Mouse (Mus musculus): ENCODE measurements around the gene Rgs8. TPM values are rescaled to one million over a fixed set of nuclear protein-coding genes. Genes with fewer than 3 reads are reported as not detected.

Rgs8 gene
- polyA plus RNA-seq, 1 experiment from 2014 or later = 16.4 TPM

GRCm38 (mm10) chr1:153681036-153681435 is 28.2 kb downstream of the Rgs8 start:
- H3K4me3 ChIP-seq (replicated peaks; ENCODE audit: low read length) = no peak overlapping the region
- no peak for ATAC-seq (ENCODE audit: low FRiP score)
- H3K27ac ChIP-seq = no peak overlapping the region
- no peak overlapping the region for H3K9ac ChIP-seq
- H3K36me3 ChIP-seq (replicated peaks; ENCODE audit: control insufficient read depth, insufficient read depth) = no peaks in the 10 kb centered on the region
- 88% methylated on average over 2 of the region's 2 CpGs for WGBS
- DNase-seq (ENCODE audit: low spot score) = no peak
- no peak overlapping the region for H3K4me2 ChIP-seq (replicated peaks)
- no peaks in the 10 kb centered on the region for H3K9me3 ChIP-seq (ENCODE audit: control insufficient read depth, low read length)
- peaks cover 13% of the 10 kb centered on the region for H3K4me1 ChIP-seq (replicated peaks; ENCODE audit: control insufficient read depth, insufficient read depth, low read length)
- no peaks in the 10 kb centered on the region for H3K27me3 ChIP-seq (ENCODE audit: control insufficient read depth, insufficient read depth, low read length)

GRCm38 (mm10) chr1:153683190-153683589 is 30.4 kb downstream of the Rgs8 start:
- no peak overlapping the region for H3K4me2 ChIP-seq (replicated peaks)
- H3K9me3 ChIP-seq (ENCODE audit: control insufficient read depth, low read length) = no peaks in the 10 kb centered on the region
- no peak overlapping the region for H3K4me3 ChIP-seq (replicated peaks; ENCODE audit: low read length)
- no peaks in the 10 kb centered on the region for H3K27me3 ChIP-seq (ENCODE audit: control insufficient read depth, insufficient read depth, low read length)
- H3K36me3 ChIP-seq (replicated peaks; ENCODE audit: control insufficient read depth, insufficient read depth) = no peaks in the 10 kb centered on the region
- DNase-seq (ENCODE audit: low spot score) (no peak), ATAC-seq (ENCODE audit: low FRiP score) (no peak)
- no peak overlapping the region for H3K27ac ChIP-seq
- WGBS = 61% methylated on average over 11 of the region's 11 CpGs
- no peak overlapping the region for H3K9ac ChIP-seq
- H3K4me1 ChIP-seq (replicated peaks; ENCODE audit: control insufficient read depth, insufficient read depth, low read length) = peaks cover 13% of the 10 kb centered on the region

GRCm38 (mm10) chr1:153685630-153686029 is 32.8 kb downstream of the Rgs8 start:
- 76% methylated on average over 3 of the region's 3 CpGs for WGBS
- no peak overlapping the region for H3K27ac ChIP-seq
- no peaks in the 10 kb centered on the region for H3K36me3 ChIP-seq (replicated peaks; ENCODE audit: control insufficient read depth, insufficient read depth)
- no peaks in the 10 kb centered on the region for H3K9me3 ChIP-seq (ENCODE audit: control insufficient read depth, low read length)
- ATAC-seq (ENCODE audit: low FRiP score) = no peak
- H3K9ac ChIP-seq = no peak overlapping the region
- H3K4me1 ChIP-seq (replicated peaks; ENCODE audit: control insufficient read depth, insufficient read depth, low read length) = no peaks in the 10 kb centered on the region
- no peaks in the 10 kb centered on the region for H3K27me3 ChIP-seq (ENCODE audit: control insufficient read depth, insufficient read depth, low read length)
- H3K4me2 ChIP-seq (replicated peaks) = no peak overlapping the region
- DNase-seq (ENCODE audit: low spot score) = no peak
- no peak overlapping the region for H3K4me3 ChIP-seq (replicated peaks; ENCODE audit: low read length)

- H3K9me3 ChIP-seq (ENCODE audit: control insufficient read depth, low read length) = no peaks in the 10 kb centered on the region
- no peak overlapping the region for H3K27ac ChIP-seq
- H3K9ac ChIP-seq = no peak overlapping the region
- ATAC-seq (ENCODE audit: low FRiP score) (no peak), DNase-seq (ENCODE audit: low spot score) (no peak)
- no peak overlapping the region for H3K4me2 ChIP-seq (replicated peaks)
- H3K4me3 ChIP-seq (replicated peaks; ENCODE audit: low read length) = no peak overlapping the region
- no peaks in the 10 kb centered on the region for H3K4me1 ChIP-seq (replicated peaks; ENCODE audit: control insufficient read depth, insufficient read depth, low read length)
- WGBS = 88% methylated on average over 6 of the region's 6 CpGs
- H3K27me3 ChIP-seq (ENCODE audit: control insufficient read depth, insufficient read depth, low read length) = no peaks in the 10 kb centered on the region
- peaks cover 8% of the 10 kb centered on the region for H3K36me3 ChIP-seq (replicated peaks; ENCODE audit: control insufficient read depth, insufficient read depth)
Measured at GRCm38 (mm10) chr1:153692526-153692925, 39.7 kb downstream of the Rgs8 start.

GRCm38 (mm10) chr1:153694372-153695120 is 41.7 kb downstream of the Rgs8 start:
- H3K4me3 ChIP-seq (replicated peaks; ENCODE audit: low read length) = no peak overlapping the region
- H3K4me2 ChIP-seq (replicated peaks) = no peak overlapping the region
- H3K4me1 ChIP-seq (replicated peaks; ENCODE audit: control insufficient read depth, insufficient read depth, low read length) = no peaks in the 10 kb centered on the region; the same call in 1 of the 2 replicates
- H3K36me3 ChIP-seq (replicated peaks; ENCODE audit: control insufficient read depth, insufficient read depth) = peaks cover 8% of the 10 kb centered on the region
- DNase-seq (ENCODE audit: low spot score) (no peak), ATAC-seq (ENCODE audit: low FRiP score) (no peak)
- H3K9me3 ChIP-seq (ENCODE audit: control insufficient read depth, low read length) = no peaks in the 10 kb centered on the region
- 93% methylated on average over 6 of the region's 6 CpGs for WGBS
- H3K27ac ChIP-seq = no peak overlapping the region
- no peaks in the 10 kb centered on the region for H3K27me3 ChIP-seq (ENCODE audit: control insufficient read depth, insufficient read depth, low read length)
- H3K9ac ChIP-seq = no peak overlapping the region

- Histone ChIP-seq H3K9me3 (ENCODE audit: control insufficient read depth, low read length) (no peaks in the 10 kb centered on the region), H3K27me3 (ENCODE audit: control insufficient read depth, insufficient read depth, low read length) (no peaks in the 10 kb centered on the region), H3K4me1 (replicated peaks; ENCODE audit: control insufficient read depth, insufficient read depth, low read length) (no peaks in the 10 kb centered on the region; the same call in 1 of the 2 replicates), H3K9ac (no peak overlapping the region), H3K4me2 (replicated peaks) (no peak overlapping the region), H3K27ac (no peak overlapping the region), H3K36me3 (replicated peaks; ENCODE audit: control insufficient read depth, insufficient read depth) (peaks cover 8% of the 10 kb centered on the region), H3K4me3 (replicated peaks; ENCODE audit: low read length) (no peak overlapping the region)
- DNase-seq (ENCODE audit: low spot score) (no peak), ATAC-seq (ENCODE audit: low FRiP score) (no peak)
- WGBS = 83% methylated on average over 10 of the region's 10 CpGs
Measured at GRCm38 (mm10) chr1:153695398-153695797, 42.6 kb downstream of the Rgs8 start.

- DNase-seq (ENCODE audit: low spot score) (no peak), ATAC-seq (ENCODE audit: low FRiP score) (no peak)
- no peak overlapping the region for H3K9ac ChIP-seq
- H3K4me1 ChIP-seq (replicated peaks; ENCODE audit: control insufficient read depth, insufficient read depth, low read length) = no peaks in the 10 kb centered on the region; the same call in 1 of the 2 replicates
- no peaks in the 10 kb centered on the region for H3K9me3 ChIP-seq (ENCODE audit: control insufficient read depth, low read length)
- H3K4me3 ChIP-seq (replicated peaks; ENCODE audit: low read length) = no peak overlapping the region
- H3K4me2 ChIP-seq (replicated peaks) = no peak overlapping the region
- 91% methylated on average over 11 of the region's 11 CpGs for WGBS
- H3K36me3 ChIP-seq (replicated peaks; ENCODE audit: control insufficient read depth, insufficient read depth) = peaks cover 8% of the 10 kb centered on the region; the same call in 1 of the 2 replicates
- no peaks in the 10 kb centered on the region for H3K27me3 ChIP-seq (ENCODE audit: control insufficient read depth, insufficient read depth, low read length)
- H3K27ac ChIP-seq = no peak overlapping the region
Measured at GRCm38 (mm10) chr1:153696093-153696492, 43.3 kb downstream of the Rgs8 start.

GRCm38 (mm10) chr1:153696541-153696940 is 43.7 kb downstream of the Rgs8 start:
- no peaks in the 10 kb centered on the region; the same call in 1 of the 2 replicates for H3K4me1 ChIP-seq (replicated peaks; ENCODE audit: control insufficient read depth, insufficient read depth, low read length)
- H3K4me2 ChIP-seq (replicated peaks) = no peak overlapping the region
- ATAC-seq (ENCODE audit: low FRiP score) (no peak), DNase-seq (ENCODE audit: low spot score) (no peak)
- H3K27ac ChIP-seq = no peak overlapping the region
- WGBS = 92% methylated on average over 4 of the region's 4 CpGs
- H3K36me3 ChIP-seq (replicated peaks; ENCODE audit: control insufficient read depth, insufficient read depth) = peaks cover 8% of the 10 kb centered on the region; the same call in 1 of the 2 replicates
- H3K4me3 ChIP-seq (replicated peaks; ENCODE audit: low read length) = no peak overlapping the region
- no peaks in the 10 kb centered on the region for H3K27me3 ChIP-seq (ENCODE audit: control insufficient read depth, insufficient read depth, low read length)
- no peak overlapping the region for H3K9ac ChIP-seq
- no peaks in the 10 kb centered on the region for H3K9me3 ChIP-seq (ENCODE audit: control insufficient read depth, low read length)

- no peak overlapping the region for H3K4me2 ChIP-seq (replicated peaks)
- H3K9me3 ChIP-seq (ENCODE audit: control insufficient read depth, low read length) = no peaks in the 10 kb centered on the region
- no peak overlapping the region for H3K9ac ChIP-seq
- no peak overlapping the region for H3K27ac ChIP-seq
- ATAC-seq (ENCODE audit: low FRiP score) = 0 out of 2 replicates have a peak, but pooled peaks have one; percentile 27
- no peak for DNase-seq (ENCODE audit: low spot score)
- H3K36me3 ChIP-seq (replicated peaks; ENCODE audit: control insufficient read depth, insufficient read depth) = peaks cover 8% of the 10 kb centered on the region; the same call in 1 of the 2 replicates
- H3K4me1 ChIP-seq (replicated peaks; ENCODE audit: control insufficient read depth, insufficient read depth, low read length) = peaks cover 2% of the 10 kb centered on the region
- 59% methylated on average over 16 of the region's 16 CpGs for WGBS
- no peaks in the 10 kb centered on the region for H3K27me3 ChIP-seq (ENCODE audit: control insufficient read depth, insufficient read depth, low read length)
- H3K4me3 ChIP-seq (replicated peaks; ENCODE audit: low read length) = no peak overlapping the region
Measured at GRCm38 (mm10) chr1:153697581-153698251, 44.9 kb downstream of the Rgs8 start.

Data from hindbrain, embryonic 14.5 days (tissue).